Mouse (Mus musculus) small intestine, adult 2 months (tissue): Measurements from ENCODE around the gene Mn1.

Experiments used
- CTCF ChIP-seq: fragments of 200-500 bp; IDR thresholded peaks from 2 replicates; pipeline ENCODE4 v1.5.1; 2012; ENCODE audit warnings: low read depth, mild to moderate bottlenecking, control low read depth, inconsistent platforms, low read length, moderate library complexity, mixed read lengths; ENCODE audit not compliant: insufficient replicate concordance, insufficient read length; ENCODE audit errors: extremely low read depth
- POLR2A ChIP-seq: fragments of 200-500 bp; IDR thresholded peaks from 2 replicates; pipeline ENCODE4 v1.6.1; 2012; ENCODE audit warnings: low read depth, mild to moderate bottlenecking, control low read depth, inconsistent platforms, low read length, moderate library complexity

DNA sequence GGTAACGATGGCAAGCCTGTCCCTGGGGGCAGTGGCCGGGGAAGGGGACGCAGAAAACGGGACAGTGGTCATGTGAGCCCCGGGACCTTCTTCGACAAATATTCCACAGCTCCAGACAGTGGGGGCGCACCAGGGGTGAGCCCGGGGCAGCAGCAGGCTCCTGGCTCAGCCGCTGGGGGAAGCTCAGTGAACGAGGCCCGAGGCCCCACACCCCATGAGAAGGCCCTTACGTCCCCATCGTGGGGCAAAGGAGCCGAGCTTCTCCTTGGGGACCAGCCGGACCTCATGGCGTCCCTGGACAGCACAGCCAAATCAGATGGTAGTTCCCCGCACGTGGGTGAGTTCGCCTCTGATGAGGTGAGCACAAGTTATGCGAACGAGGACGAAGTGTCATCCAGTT is 3.7 kb downstream of the Mn1 start:
- TF ChIP-seq POLR2A: no peak
- TF ChIP-seq CTCF: no peak
